Mouse (Mus musculus): ENCODE measurements around the gene Panx3. TPM values are rescaled to one million over a fixed set of nuclear protein-coding genes. Genes with fewer than 3 reads are reported as not detected.

The Panx3 gene
- polyA plus RNA-seq, 2 experiments: not detected

- DNase-seq (ENCODE audit: low read depth in 3 of 3, low spot score in 3 of 3): no peak
- Histone ChIP-seq H3K4me2 (ENCODE audit: low read depth) (peak overlapping the region; percentile 73), H3K27me3 (ENCODE audit: control insufficient read depth, insufficient read depth, low read length) (no peaks in the 10 kb centered on the region), H3K27ac (peak overlapping the region; percentile 54; the same call in 1 of the 2 replicates), H3K9ac (replicated peaks) (peak overlapping the region; percentile 65), H3K9me3 (ENCODE audit: control insufficient read depth, low read length) (no peaks in the 10 kb centered on the region), H3K36me3 (replicated peaks; ENCODE audit: control insufficient read depth, insufficient read depth, low read depth) (no peaks in the 10 kb centered on the region), H3K4me3 (ENCODE audit: insufficient read depth in 1 of 2, low read depth in 2 of 2, low read length in 2 of 2) (peak overlapping the region in 1 of 2 experiments; percentile 76; a peak in 3 of 4 replicates), H3K4me1 (replicated peaks; ENCODE audit: control insufficient read depth in 2 of 2, insufficient read depth in 2 of 2, low read length in 1 of 2) (peaks cover 7 to 14% of the 10 kb centered on the region in 2 experiments)
- no peak for TF ChIP-seq EP300 (IDR thresholded peaks at IDR 0.05; ENCODE audit: low read depth)
- no peak for ATAC-seq (ENCODE audit: insufficient read depth)
Observed at GRCm38 (mm10) chr9:37614316-37614715, 54.7 kb downstream of the Panx3 start.

DNA sequence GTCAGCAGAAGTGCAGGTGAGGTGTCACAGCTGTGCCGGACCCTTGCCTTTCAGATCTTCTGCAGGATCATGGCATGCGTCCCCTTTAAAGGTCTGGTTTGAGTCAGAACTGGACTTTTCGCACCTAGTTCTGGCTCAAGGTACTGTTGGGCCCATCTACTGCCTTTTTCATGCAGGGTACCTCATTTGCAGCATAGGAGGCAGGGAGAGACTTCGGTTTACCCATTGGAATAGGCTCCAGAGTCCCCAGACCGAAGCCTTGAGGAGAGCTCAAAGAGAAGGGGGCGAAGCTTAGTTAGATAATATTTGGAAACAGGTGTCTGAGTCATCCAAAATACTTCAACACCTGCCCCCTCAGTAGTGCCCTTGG lies 55.1 kb downstream of the Panx3 start:
- TF ChIP-seq CTCF (IDR thresholded peaks at IDR 0.05; ENCODE audit: low read depth) (no peak), EP300 (IDR thresholded peaks at IDR 0.05; ENCODE audit: low read depth) (no peak)
- H3K27ac ChIP-seq: peak overlapping the region; percentile 54
- no peak for DNase-seq (ENCODE audit: low read depth in 3 of 3, low spot score in 3 of 3)
- H3K9me3 ChIP-seq (ENCODE audit: control insufficient read depth, low read length): no peaks in the 10 kb centered on the region
- no peak; the same call in 1 of the 2 replicates for ATAC-seq (ENCODE audit: insufficient read depth)
- 22% methylated on average over 6 of the region's 6 CpGs for WGBS (ENCODE audit: insufficient replicate concordance)
- H3K27me3 ChIP-seq (ENCODE audit: control insufficient read depth, insufficient read depth, low read length): no peaks in the 10 kb centered on the region
- no peaks in the 10 kb centered on the region for H3K36me3 ChIP-seq (replicated peaks; ENCODE audit: control insufficient read depth, insufficient read depth, low read depth)
- H3K4me2 ChIP-seq (ENCODE audit: low read depth): peak overlapping the region; percentile 73
- H3K9ac ChIP-seq (replicated peaks): peak overlapping the region; percentile 65
- H3K4me1 ChIP-seq (replicated peaks; ENCODE audit: control insufficient read depth in 2 of 2, insufficient read depth in 2 of 2, low read length in 1 of 2): peaks cover 7 to 14% of the 10 kb centered on the region in 2 experiments
- H3K4me3 ChIP-seq (ENCODE audit: insufficient read depth in 1 of 2, low read depth in 2 of 2, low read length in 2 of 2): peak overlapping the region; percentile 76 to 90

GRCm38 (mm10) chr9:37613182-37613910 lies 55.7 kb downstream of the Panx3 start, which contains the start of gene Spa17:
TSS of gene Spa17 (minus strand) at chr9:37613722.
- DNase-seq (ENCODE audit: low read depth in 3 of 3, low spot score in 3 of 3) (peak; percentile 76 to 84 (median 76)), ATAC-seq (ENCODE audit: insufficient read depth) (peak; percentile 96)
- TF ChIP-seq CTCF (IDR thresholded peaks at IDR 0.05; ENCODE audit: low read depth) (no peak), EP300 (IDR thresholded peaks at IDR 0.05; ENCODE audit: low read depth) (0 out of 2 replicates have a peak, but pooled peaks have one; percentile 25)
- Histone ChIP-seq H3K4me2 (ENCODE audit: low read depth) (peak within 1 kb of the TSS; percentile 73), H3K9ac (replicated peaks) (peak within 1 kb of the TSS; percentile 76), H3K27ac (peak within 1 kb of the TSS; percentile 54), H3K9me3 (ENCODE audit: control insufficient read depth, low read length) (no peaks in the 10 kb centered on the region), H3K27me3 (ENCODE audit: control insufficient read depth, insufficient read depth, low read length) (no peaks in the 10 kb centered on the region), H3K4me1 (replicated peaks; ENCODE audit: control insufficient read depth in 2 of 2, insufficient read depth in 2 of 2, low read length in 1 of 2) (peaks cover 7 to 14% of the 10 kb centered on the region in 2 experiments), H3K36me3 (replicated peaks; ENCODE audit: control insufficient read depth, insufficient read depth, low read depth) (no peaks in the 10 kb centered on the region), H3K4me3 (ENCODE audit: insufficient read depth in 1 of 2, low read depth in 2 of 2, low read length in 2 of 2) (peak within 1 kb of the TSS; percentile 76 to 96)
- under 1% methylated on average over 45 of the region's 45 CpGs for WGBS (ENCODE audit: insufficient replicate concordance)

Other genes with a start within 250 kb of the Panx3 start
- 0.23 and 0.25 TPM in 2 replicates for gene Robo3, start 236.0 kb downstream of the Panx3 start, polyA plus RNA-seq (2012; rRNA removed)
- 0.05 and 0.11 TPM in 2 replicates for gene Robo3, start 236.0 kb downstream of the Panx3 start, polyA plus RNA-seq (2014; fragmentation: Nextera tagmentation; extraction: Ambion mirVana)
- 6.6 and 9.3 TPM in 2 replicates for gene Msantd2, start 179.9 kb downstream of the Panx3 start, polyA plus RNA-seq (2012; rRNA removed)
- 3.8 TPM in 2 replicates for gene Msantd2, start 179.9 kb downstream of the Panx3 start, polyA plus RNA-seq (2014; fragmentation: Nextera tagmentation; extraction: Ambion mirVana)
- 6.5 and 7.3 TPM in 2 replicates for gene Esam, start 141.2 kb downstream of the Panx3 start, polyA plus RNA-seq (2012; rRNA removed)
- gene Esam, start 141.2 kb downstream of the Panx3 start, polyA plus RNA-seq (2014; fragmentation: Nextera tagmentation; extraction: Ambion mirVana): 9.9 and 10.7 TPM in 2 replicates
- 0.70 and 0.81 TPM in 2 replicates for gene Vsig2, start 130.0 kb downstream of the Panx3 start, polyA plus RNA-seq (2012; rRNA removed)
- gene Vsig2, start 130.0 kb downstream of the Panx3 start, polyA plus RNA-seq (2014; fragmentation: Nextera tagmentation; extraction: Ambion mirVana): 0.36 TPM in 1 of 2 replicates, not detected in the other
- 5.4 and 7.1 TPM in 2 replicates for gene Nrgn, start 116.3 kb downstream of the Panx3 start, polyA plus RNA-seq (2012; rRNA removed)
- 5.4 and 7.6 TPM in 2 replicates for gene Nrgn, start 116.3 kb downstream of the Panx3 start, polyA plus RNA-seq (2014; fragmentation: Nextera tagmentation; extraction: Ambion mirVana)
- gene Siae, start 113.5 kb downstream of the Panx3 start, polyA plus RNA-seq (2012; rRNA removed): 2.2 TPM in 2 replicates
- 5.7 and 6.0 TPM in 2 replicates for gene Siae, start 113.5 kb downstream of the Panx3 start, polyA plus RNA-seq (2014; fragmentation: Nextera tagmentation; extraction: Ambion mirVana)
- gene Spa17, start 55.5 kb downstream of the Panx3 start, polyA plus RNA-seq (2012; rRNA removed): 0.56 and 1.3 TPM in 2 replicates
- 2.6 and 2.7 TPM in 2 replicates for gene Spa17, start 55.5 kb downstream of the Panx3 start, polyA plus RNA-seq (2014; fragmentation: Nextera tagmentation; extraction: Ambion mirVana)
- 15.7 and 23.1 TPM in 2 replicates for gene Tbrg1, start 11.9 kb downstream of the Panx3 start, polyA plus RNA-seq (2012; rRNA removed)
- 47.0 and 54.5 TPM in 2 replicates for gene Tbrg1, start 11.9 kb downstream of the Panx3 start, polyA plus RNA-seq (2014; fragmentation: Nextera tagmentation; extraction: Ambion mirVana)
- not detected in 2 replicates for gene Olfr160, start 47.0 kb upstream of the Panx3 start, polyA plus RNA-seq (2012; rRNA removed)
- gene Olfr160, start 47.0 kb upstream of the Panx3 start, polyA plus RNA-seq (2014; fragmentation: Nextera tagmentation; extraction: Ambion mirVana): not detected in 2 replicates
- gene Olfr874, start 75.9 kb upstream of the Panx3 start, polyA plus RNA-seq (2012; rRNA removed): not detected in 2 replicates
- not detected in 2 replicates for gene Olfr874, start 75.9 kb upstream of the Panx3 start, polyA plus RNA-seq (2014; fragmentation: Nextera tagmentation; extraction: Ambion mirVana)
- gene Olfr875, start 102.6 kb upstream of the Panx3 start, polyA plus RNA-seq (2012; rRNA removed): not detected in 2 replicates
- not detected in 2 replicates for gene Olfr875, start 102.6 kb upstream of the Panx3 start, polyA plus RNA-seq (2014; fragmentation: Nextera tagmentation; extraction: Ambion mirVana)
- not detected in 2 replicates for gene Olfr876, start 133.8 kb upstream of the Panx3 start, polyA plus RNA-seq (2012; rRNA removed)
- gene Olfr876, start 133.8 kb upstream of the Panx3 start, polyA plus RNA-seq (2014; fragmentation: Nextera tagmentation; extraction: Ambion mirVana): not detected in 2 replicates
- not detected in 2 replicates for gene Olfr877, start 185.0 kb upstream of the Panx3 start, polyA plus RNA-seq (2012; rRNA removed)
- gene Olfr877, start 185.0 kb upstream of the Panx3 start, polyA plus RNA-seq (2014; fragmentation: Nextera tagmentation; extraction: Ambion mirVana): not detected in 2 replicates
- not detected in 2 replicates for gene Olfr145, start 227.5 kb upstream of the Panx3 start, polyA plus RNA-seq (2012; rRNA removed)
- not detected in 2 replicates for gene Olfr145, start 227.5 kb upstream of the Panx3 start, polyA plus RNA-seq (2014; fragmentation: Nextera tagmentation; extraction: Ambion mirVana)
- gene Olfr878, start 248.6 kb upstream of the Panx3 start, polyA plus RNA-seq (2012; rRNA removed): not detected in 2 replicates
- not detected in 2 replicates for gene Olfr878, start 248.6 kb upstream of the Panx3 start, polyA plus RNA-seq (2014; fragmentation: Nextera tagmentation; extraction: Ambion mirVana)